Mouse (Mus musculus) monocyte, adult 59 days (primary cell): ENCODE data around the gene Slc45a1. TPM values are rescaled to one million over a fixed set of nuclear protein-coding genes. Genes with fewer than 3 reads are reported as not detected.

Experiments
- total RNA-seq, 2 experiments: library from RNA; stranded (reverse); gene quantifications; one replicate each; pipeline ENCODE4 v1.2.4; 2023

Gene Slc45a1
- total RNA-seq: not detected

GRCm38 (mm10) chr4:150651390-150652277 lies at the start of gene Slc45a1:
Gene Slc45a1 (minus strand): TSS chr4:150652174.

Other genes with a start within 250 kb of the Slc45a1 start
- 10 to 100 TPM; 24.7 to 36.9 TPM for gene Errfi1, start 201.7 kb upstream of the Slc45a1 start, total RNA-seq